Mouse (Mus musculus): ENCODE measurements around the gene Hpse2.

Gene Hpse2

GRCm38 (mm10) chr19:43174812-43175211 lies 213.3 kb downstream of the Hpse2 start:
- DNase-seq (ENCODE audit: low read depth) = no peak

- DNase-seq (ENCODE audit: low read depth) = no peak
Measured at GRCm38 (mm10) chr19:43156085-43156484, 232.1 kb downstream of the Hpse2 start.

GRCm38 (mm10) chr19:43155582-43155981 lies 232.6 kb downstream of the Hpse2 start:
- DNase-seq (ENCODE audit: low read depth) = no peak

GRCm38 (mm10) chr19:43147901-43148300 lies 240.3 kb downstream of the Hpse2 start:
- DNase-seq (ENCODE audit: low read depth) = no peak

GRCm38 (mm10) chr19:43146820-43147219 lies 241.3 kb downstream of the Hpse2 start:
- no peak for DNase-seq (ENCODE audit: low read depth)

GRCm38 (mm10) chr19:43141646-43142045 lies 246.5 kb downstream of the Hpse2 start:
- no peak for DNase-seq (ENCODE audit: low read depth)

GRCm38 (mm10) chr19:43109796-43110195 lies 278.4 kb downstream of the Hpse2 start:
- DNase-seq (ENCODE audit: low read depth) = no peak

GRCm38 (mm10) chr19:43096915-43097314 lies 291.2 kb downstream of the Hpse2 start:
- DNase-seq (ENCODE audit: low read depth) = no peak

- DNase-seq (ENCODE audit: low read depth) = no peak
Measured at GRCm38 (mm10) chr19:43087216-43087615, 300.9 kb downstream of the Hpse2 start.

- no peak for DNase-seq (ENCODE audit: low read depth)
Measured at GRCm38 (mm10) chr19:43064155-43064554, 324.0 kb downstream of the Hpse2 start.

GRCm38 (mm10) chr19:43044506-43044905 lies 343.6 kb downstream of the Hpse2 start:
- DNase-seq (ENCODE audit: low read depth) = no peak

GRCm38 (mm10) chr19:43042721-43043120 lies 345.4 kb downstream of the Hpse2 start:
- no peak for DNase-seq (ENCODE audit: low read depth)

- DNase-seq (ENCODE audit: low read depth) = no peak
Measured at GRCm38 (mm10) chr19:43042211-43042610, 345.9 kb downstream of the Hpse2 start.

- no peak for DNase-seq (ENCODE audit: low read depth)
Measured at GRCm38 (mm10) chr19:43036381-43036780, 351.8 kb downstream of the Hpse2 start.

GRCm38 (mm10) chr19:43027305-43027704 lies 360.9 kb downstream of the Hpse2 start:
- DNase-seq (ENCODE audit: low read depth) = peak; percentile 3

- no peak for DNase-seq (ENCODE audit: low read depth)
Measured at GRCm38 (mm10) chr19:43022611-43023173, 365.5 kb downstream of the Hpse2 start.

GRCm38 (mm10) chr19:43018792-43019191 lies 369.4 kb downstream of the Hpse2 start:
- DNase-seq (ENCODE audit: low read depth) = no peak

- no peak for DNase-seq (ENCODE audit: low read depth)
Measured at GRCm38 (mm10) chr19:42996406-42996805, 391.7 kb downstream of the Hpse2 start.

- DNase-seq (ENCODE audit: low read depth) = no peak
Measured at GRCm38 (mm10) chr19:42988833-42989232, 399.3 kb downstream of the Hpse2 start.

GRCm38 (mm10) chr19:42986315-42986701 lies 401.8 kb downstream of the Hpse2 start:
- no peak for DNase-seq (ENCODE audit: low read depth)

- DNase-seq (ENCODE audit: low read depth) = no peak
Measured at GRCm38 (mm10) chr19:42985372-42986314, 402.5 kb downstream of the Hpse2 start.

GRCm38 (mm10) chr19:42980537-42980936 lies 407.6 kb downstream of the Hpse2 start:
- DNase-seq (ENCODE audit: low read depth) = no peak

GRCm38 (mm10) chr19:42977938-42978337 lies 410.2 kb downstream of the Hpse2 start:
- no peak for DNase-seq (ENCODE audit: low read depth)
